Mouse (Mus musculus): ENCODE measurements around the gene Wiz. TPM values are rescaled to one million over a fixed set of nuclear protein-coding genes. Genes with fewer than 3 reads are reported as not detected.

Gene Wiz
- polyA plus RNA-seq, 1 experiment from 2014 or later: 43.8 TPM

DNA sequence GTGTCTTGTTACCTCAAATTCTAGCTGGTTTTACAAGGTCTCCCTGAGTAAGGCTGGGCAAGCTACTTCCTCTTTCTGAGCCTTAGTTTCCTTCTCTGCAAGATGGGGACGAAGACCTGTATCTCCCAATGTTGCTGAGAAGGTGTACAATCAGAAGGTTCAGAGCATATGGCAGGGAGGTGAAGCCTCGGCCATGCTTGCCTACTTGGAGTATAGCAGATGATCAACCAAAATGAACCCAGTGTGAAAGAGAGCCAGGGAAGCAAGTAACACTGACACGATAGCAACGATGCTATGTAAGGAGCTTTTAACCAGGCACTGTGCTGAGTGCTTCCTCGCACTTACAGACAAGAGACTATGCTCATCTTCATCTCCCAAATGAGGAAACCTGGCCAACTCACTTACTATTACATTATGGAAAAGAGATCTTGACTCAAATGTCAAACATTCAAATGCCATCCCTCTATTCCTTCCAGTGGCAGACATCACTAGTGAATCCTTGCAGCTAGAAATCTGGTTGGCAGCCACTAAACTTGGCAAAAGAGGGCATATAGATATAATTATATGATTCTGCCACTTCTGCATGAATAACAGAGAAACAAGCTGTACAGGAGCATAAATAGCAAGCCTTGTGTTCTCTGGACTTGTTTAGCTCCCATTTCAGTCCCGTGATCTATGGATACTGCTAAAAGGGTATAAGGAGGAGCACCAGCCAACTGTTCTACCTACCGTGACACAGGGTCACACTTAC, 30.9 kb downstream of the Wiz start:
- H3K27me3 ChIP-seq (ENCODE audit: control insufficient read depth, insufficient read depth, low read length): no peaks in the 10 kb centered on the region
- peaks cover 9% of the 10 kb centered on the region for H3K4me1 ChIP-seq (ENCODE audit: control insufficient read depth, insufficient read depth, low read length)
- no peaks in the 10 kb centered on the region for H3K9me3 ChIP-seq (ENCODE audit: control insufficient read depth, low read length)
- H3K36me3 ChIP-seq (ENCODE audit: control insufficient read depth, insufficient read depth, low read length): peaks cover 43% of the 10 kb centered on the region
- H3K27ac ChIP-seq (ENCODE audit: low read depth, low read length): no peak overlapping the region
- 96% methylated on average over 7 of the region's 7 CpGs for WGBS
- H3K4me3 ChIP-seq (ENCODE audit: low read depth, low read length): no peak overlapping the region
- DNase-seq (ENCODE audit: low spot score): no peak
- no peak for ATAC-seq (ENCODE audit: insufficient read depth, low FRiP score, low TSS enrichment)
- H3K4me2 ChIP-seq (ENCODE audit: low read depth): no peak overlapping the region
- H3K9ac ChIP-seq (ENCODE audit: low read length): no peak overlapping the region

- Histone ChIP-seq H3K4me2 (ENCODE audit: low read depth) (no peak overlapping the region), H3K9me3 (ENCODE audit: control insufficient read depth, low read length) (no peaks in the 10 kb centered on the region), H3K4me3 (ENCODE audit: low read depth, low read length) (no peak overlapping the region), H3K9ac (ENCODE audit: low read length) (no peak overlapping the region), H3K4me1 (ENCODE audit: control insufficient read depth, insufficient read depth, low read length) (no peaks in the 10 kb centered on the region), H3K27ac (ENCODE audit: low read depth, low read length) (no peak overlapping the region), H3K36me3 (ENCODE audit: control insufficient read depth, insufficient read depth, low read length) (peaks cover 43% of the 10 kb centered on the region), H3K27me3 (ENCODE audit: control insufficient read depth, insufficient read depth, low read length) (no peaks in the 10 kb centered on the region)
- ATAC-seq (ENCODE audit: insufficient read depth, low FRiP score, low TSS enrichment) (no peak), DNase-seq (ENCODE audit: low spot score) (peak; percentile 9)
- WGBS: 86% methylated on average over 24 of the region's 24 CpGs
These were observed 32.2 kb downstream of the Wiz start for GRCm38 (mm10) chr17:32356766-32357760.

DNA sequence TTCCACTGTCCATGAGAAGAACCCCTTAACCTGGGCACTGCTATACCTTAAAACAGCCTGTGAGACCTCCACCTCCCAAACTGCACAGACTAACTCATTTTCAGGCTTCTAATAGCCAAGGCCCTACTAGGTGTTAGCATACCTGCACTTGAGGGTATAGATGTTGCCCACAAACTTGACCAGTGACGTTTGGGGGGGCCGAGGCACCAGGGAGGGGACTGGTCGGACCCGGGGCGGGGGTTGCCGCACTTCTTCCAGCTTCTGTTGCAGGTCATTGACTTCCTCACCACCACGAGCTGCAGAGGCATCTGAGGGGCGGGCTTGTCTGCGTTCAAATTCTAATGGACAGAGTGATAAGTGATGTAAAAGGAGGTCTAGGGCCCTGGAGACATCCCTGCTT, 33.0 kb downstream of the Wiz start:
- H3K27ac ChIP-seq (ENCODE audit: low read depth, low read length): no peak overlapping the region
- H3K9ac ChIP-seq (ENCODE audit: low read length): no peak overlapping the region
- no peaks in the 10 kb centered on the region for H3K27me3 ChIP-seq (ENCODE audit: control insufficient read depth, insufficient read depth, low read length)
- H3K4me2 ChIP-seq (ENCODE audit: low read depth): no peak overlapping the region
- WGBS: 92% methylated on average over 9 of the region's 9 CpGs
- H3K9me3 ChIP-seq (ENCODE audit: control insufficient read depth, low read length): no peaks in the 10 kb centered on the region
- ATAC-seq (ENCODE audit: insufficient read depth, low FRiP score, low TSS enrichment) (no peak), DNase-seq (ENCODE audit: low spot score) (no peak)
- no peaks in the 10 kb centered on the region for H3K4me1 ChIP-seq (ENCODE audit: control insufficient read depth, insufficient read depth, low read length)
- peaks cover 40% of the 10 kb centered on the region for H3K36me3 ChIP-seq (ENCODE audit: control insufficient read depth, insufficient read depth, low read length)
- H3K4me3 ChIP-seq (ENCODE audit: low read depth, low read length): no peak overlapping the region

- ATAC-seq (ENCODE audit: insufficient read depth, low FRiP score, low TSS enrichment): no peak
- Histone ChIP-seq H3K9me3 (ENCODE audit: control insufficient read depth, low read length) (no peaks in the 10 kb centered on the region), H3K4me1 (ENCODE audit: control insufficient read depth, insufficient read depth, low read length) (no peaks in the 10 kb centered on the region), H3K27me3 (ENCODE audit: control insufficient read depth, insufficient read depth, low read length) (no peaks in the 10 kb centered on the region), H3K27ac (ENCODE audit: low read depth, low read length) (no peak overlapping the region), H3K36me3 (ENCODE audit: control insufficient read depth, insufficient read depth, low read length) (peaks cover 38% of the 10 kb centered on the region), H3K4me2 (ENCODE audit: low read depth) (no peak overlapping the region), H3K4me3 (ENCODE audit: low read depth, low read length) (no peak overlapping the region), H3K9ac (ENCODE audit: low read length) (no peak overlapping the region)
- 93% methylated on average over 6 of the region's 6 CpGs for WGBS
- no peak for DNase-seq (ENCODE audit: low spot score)
These were observed 34.2 kb downstream of the Wiz start for GRCm38 (mm10) chr17:32355031-32355430.

- WGBS: 77% methylated on average over 5 of the region's 5 CpGs
- peaks cover 3% of the 10 kb centered on the region for H3K4me1 ChIP-seq (ENCODE audit: control insufficient read depth, insufficient read depth, low read length)
- no peak overlapping the region for H3K27ac ChIP-seq (ENCODE audit: low read depth, low read length)
- H3K4me2 ChIP-seq (ENCODE audit: low read depth): no peak overlapping the region
- ATAC-seq (ENCODE audit: insufficient read depth, low FRiP score, low TSS enrichment) (no peak), DNase-seq (ENCODE audit: low spot score) (no peak)
- H3K9me3 ChIP-seq (ENCODE audit: control insufficient read depth, low read length): no peaks in the 10 kb centered on the region
- H3K36me3 ChIP-seq (ENCODE audit: control insufficient read depth, insufficient read depth, low read length): peaks cover 37% of the 10 kb centered on the region
- no peaks in the 10 kb centered on the region for H3K27me3 ChIP-seq (ENCODE audit: control insufficient read depth, insufficient read depth, low read length)
- no peak overlapping the region for H3K9ac ChIP-seq (ENCODE audit: low read length)
- no peak overlapping the region for H3K4me3 ChIP-seq (ENCODE audit: low read depth, low read length)
These were observed 35.0 kb downstream of the Wiz start for GRCm38 (mm10) chr17:32354211-32354610.

GRCm38 (mm10) chr17:32353696-32354095, 35.5 kb downstream of the Wiz start:
- WGBS: 86% methylated on average over 4 of the region's 4 CpGs
- H3K4me2 ChIP-seq (ENCODE audit: low read depth): no peak overlapping the region

GRCm38 (mm10) chr17:32351726-32352125, 37.5 kb downstream of the Wiz start:
- peaks cover 4% of the 10 kb centered on the region for H3K4me1 ChIP-seq (ENCODE audit: control insufficient read depth, insufficient read depth, low read length)
- ATAC-seq (ENCODE audit: insufficient read depth, low FRiP score, low TSS enrichment): no peak
- H3K4me2 ChIP-seq (ENCODE audit: low read depth): no peak overlapping the region
- no peak overlapping the region for H3K27ac ChIP-seq (ENCODE audit: low read depth, low read length)
- no peaks in the 10 kb centered on the region for H3K27me3 ChIP-seq (ENCODE audit: control insufficient read depth, insufficient read depth, low read length)
- no peaks in the 10 kb centered on the region for H3K9me3 ChIP-seq (ENCODE audit: control insufficient read depth, low read length)
- DNase-seq (ENCODE audit: low spot score): no peak
- no peak overlapping the region for H3K9ac ChIP-seq (ENCODE audit: low read length)
- H3K4me3 ChIP-seq (ENCODE audit: low read depth, low read length): no peak overlapping the region
- H3K36me3 ChIP-seq (ENCODE audit: control insufficient read depth, insufficient read depth, low read length): peaks cover 16% of the 10 kb centered on the region

More at GRCm38 (mm10) chr17:32353696-32354095, 35.5 kb downstream of the Wiz start:
- Histone ChIP-seq H3K27me3 (ENCODE audit: control insufficient read depth, insufficient read depth, low read length) (no peaks in the 10 kb centered on the region), H3K4me3 (ENCODE audit: low read depth, low read length) (no peak overlapping the region), H3K9ac (ENCODE audit: low read length) (no peak overlapping the region), H3K9me3 (ENCODE audit: control insufficient read depth, low read length) (no peaks in the 10 kb centered on the region), H3K4me1 (ENCODE audit: control insufficient read depth, insufficient read depth, low read length) (peaks cover 4% of the 10 kb centered on the region), H3K27ac (ENCODE audit: low read depth, low read length) (no peak overlapping the region), H3K36me3 (ENCODE audit: control insufficient read depth, insufficient read depth, low read length) (peaks cover 33% of the 10 kb centered on the region)
- ATAC-seq (ENCODE audit: insufficient read depth, low FRiP score, low TSS enrichment) (no peak), DNase-seq (ENCODE audit: low spot score) (peak; percentile 6)

DNA sequence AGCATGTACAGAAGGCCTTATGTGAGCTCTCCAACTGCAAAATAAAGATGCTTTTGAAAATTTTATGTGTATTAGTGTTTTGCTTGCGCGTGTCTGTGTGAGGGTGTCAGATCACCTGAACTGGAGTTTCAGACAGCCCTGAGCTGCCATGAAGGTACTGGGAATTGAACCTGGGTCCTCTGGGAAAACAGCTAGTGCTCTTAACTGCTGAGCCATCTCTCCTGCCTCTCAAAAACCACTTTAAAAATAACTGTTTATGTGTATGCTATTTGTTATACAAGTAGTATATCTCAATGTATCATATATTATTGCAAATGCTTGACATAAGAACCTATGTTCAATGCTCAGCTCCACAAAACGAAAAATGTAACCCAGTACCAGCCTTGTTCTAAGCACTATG, 38.0 kb downstream of the Wiz start:
- no peak for DNase-seq (ENCODE audit: low spot score)
- Histone ChIP-seq H3K27me3 (ENCODE audit: control insufficient read depth, insufficient read depth, low read length) (no peaks in the 10 kb centered on the region), H3K27ac (ENCODE audit: low read depth, low read length) (no peak overlapping the region), H3K9me3 (ENCODE audit: control insufficient read depth, low read length) (no peaks in the 10 kb centered on the region), H3K4me3 (ENCODE audit: low read depth, low read length) (no peak overlapping the region), H3K36me3 (ENCODE audit: control insufficient read depth, insufficient read depth, low read length) (peaks cover 13% of the 10 kb centered on the region), H3K4me2 (ENCODE audit: low read depth) (peak overlapping the region; percentile 64), H3K9ac (ENCODE audit: low read length) (no peak overlapping the region), H3K4me1 (ENCODE audit: control insufficient read depth, insufficient read depth, low read length) (peaks cover 4% of the 10 kb centered on the region)
- WGBS: 83% methylated on average over 3 of the region's 3 CpGs
- ATAC-seq (ENCODE audit: insufficient read depth, low FRiP score, low TSS enrichment): no peak

Measured in neural tube, embryonic 11.5 days (tissue).